ENCODE assay signal across 19 mouse cellular contexts in genomic region chr11:50689672-50690071, GRCm38 (mm10).
DNase-seq lines count a peak whose midpoint lies in the region; TF ChIP-seq lines count a peak whose summit lies in the region.
"Had no signal": no experiment of that assay in that cellular context is flagged by ENCODE, and none has a peak within 500 bp of the region (broad histone marks: within the 10 kb centered on the region; RNA-seq: fewer than 3 reads in every experiment).

No protein-coding gene starts in this region.

- no peaks in the 10 kb centered on the region for H3K79me2 ChIP-seq in liver, adult 2 months (ENCODE audit: control insufficient read depth, insufficient read depth, low read length)

- peak; percentile 55 to 56 for DNase-seq in adrenal gland, adult (ENCODE audit: inconsistent age in 2 of 2, low spot score in 1 of 2)
- DNase-seq in adrenal gland, postnatal 4 days (ENCODE audit: low spot score in 2 of 2), result no peak
- peak; percentile 22 for DNase-seq in adrenal gland, postnatal 10 days
- no peak for DNase-seq in adrenal gland, adult 8-10 months
- DNase-seq in liver, adult 2 months (ENCODE audit: extremely low read depth, low read depth, low spot score), result peak; percentile 64
- DNase-seq in liver, result no peak
- DNase-seq: B cell, adult 2 months; cerebellum, adult 11 months; cerebellum, adult 18-20 months; cerebellum, adult 8-10 months; cerebellum, adult 9-11 months; cerebellum, postnatal 14 days; cerebellum, postnatal 36 days; embryo, embryonic 11 days had no signal

- peaks cover 2% of the 10 kb centered on the region; the same call in 1 of the 2 replicates for H3K4me1 ChIP-seq in liver, adult 2 months (ENCODE audit: control insufficient read depth, insufficient read depth, low read length)
- H3K4me1 ChIP-seq: embryonic facial prominence, embryonic 13.5 days; embryonic facial prominence, embryonic 15.5 days; forebrain, embryonic 10.5 days; forebrain, embryonic 12.5 days had no signal

- TF ChIP-seq CTCF in liver, adult 2 months (IDR thresholded peaks at IDR 0.05; ENCODE audit: low read depth, low read length), result no peak

- H3K9ac ChIP-seq in liver, adult 2 months (ENCODE audit: low read depth, low read length), result no peak overlapping the region
- H3K9ac ChIP-seq: embryonic facial prominence, embryonic 13.5 days; embryonic facial prominence, embryonic 15.5 days; forebrain, embryonic 12.5 days had no signal

- H3K27ac ChIP-seq in liver, adult 2 months (replicated peaks; ENCODE audit: insufficient read depth, low read depth, low read length), result no peak overlapping the region
- H3K27ac ChIP-seq: embryonic facial prominence, embryonic 13.5 days; embryonic facial prominence, embryonic 15.5 days; forebrain, embryonic 10.5 days; forebrain, embryonic 12.5 days had no signal

- 33% methylated on average over 4 of the region's 4 CpGs for WGBS in liver, adult 2 months

- TF ChIP-seq POLR2A in liver, adult 2 months (IDR thresholded peaks at IDR 0.05; ENCODE audit: extremely low read depth, insufficient read depth, low read length), result no peak

- no peaks in the 10 kb centered on the region for H3K27me3 ChIP-seq in liver, adult 2 months (ENCODE audit: control insufficient read depth, insufficient read depth, low read length)
- H3K27me3 ChIP-seq: embryonic facial prominence, embryonic 13.5 days; embryonic facial prominence, embryonic 15.5 days; forebrain, embryonic 12.5 days had no signal

- H3K4me3 ChIP-seq in liver, adult 2 months (ENCODE audit: insufficient read depth, low read depth, low read length), result no peak overlapping the region
- H3K4me3 ChIP-seq: embryonic facial prominence, embryonic 13.5 days; embryonic facial prominence, embryonic 15.5 days; erythroblast, embryonic 14.5 days; forebrain, embryonic 10.5 days; forebrain, embryonic 12.5 days had no signal

- H3K36me3 ChIP-seq in liver, adult 2 months (ENCODE audit: control insufficient read depth, insufficient read depth, low read length), result no peaks in the 10 kb centered on the region
- H3K36me3 ChIP-seq: embryonic facial prominence, embryonic 13.5 days; embryonic facial prominence, embryonic 15.5 days; forebrain, embryonic 10.5 days; forebrain, embryonic 12.5 days had no signal

Comparison
In these comparisons a context has a peak if more than half of its experiments do, and no peak if none do; other contexts are left out.
1. DNase-seq: peak in adrenal gland, adult (2 of 2), adrenal gland, postnatal 10 days (single experiment) and liver, adult 2 months (single experiment); none in adrenal gland, postnatal 4 days (0 of 2), adrenal gland, adult 8-10 months (single experiment) and liver (single experiment).